Mouse (Mus musculus) lung, postnatal 0 days (tissue): ENCODE data around the gene Rora.

Experiments
- CTCF ChIP-seq: IDR thresholded peaks from 2 replicates; pipeline ENCODE4 v1.5.1; 2016; ENCODE audit warnings: antibody characterized with exemption, mild to moderate bottlenecking
- EP300 ChIP-seq: IDR thresholded peaks from 2 replicates; pipeline ENCODE4 v1.6.1; 2016; ENCODE audit warnings: antibody characterized with exemption, mild to moderate bottlenecking, control low read depth

DNA sequence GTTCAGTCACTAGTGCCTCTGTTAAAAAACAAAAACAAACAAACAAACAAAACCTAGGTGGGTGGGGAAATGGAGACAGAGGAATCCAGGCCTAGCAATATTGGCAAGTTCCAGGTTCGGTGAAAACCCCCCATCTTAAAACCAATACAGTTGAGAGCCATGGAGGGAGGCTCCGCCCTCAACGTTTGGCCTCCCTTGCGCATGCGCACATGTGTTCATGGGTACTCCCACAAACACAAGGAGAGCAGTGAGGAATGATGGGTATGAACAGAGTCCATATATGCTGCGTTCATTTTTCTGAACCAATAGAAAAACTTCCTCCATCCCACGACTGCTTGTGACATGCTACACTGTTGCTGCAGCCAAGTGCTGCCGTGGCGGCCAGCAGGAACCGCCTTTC lies 690.3 kb downstream of the Rora start:
- TF ChIP-seq CTCF = no peak
- no peak for TF ChIP-seq EP300
